ENCODE assay signal across 8 mouse cellular contexts in genomic region chr1:133134071-133134470, GRCm38 (mm10). TPM values are rescaled to one million over a fixed set of nuclear protein-coding genes. Genes with fewer than 3 reads are reported as not detected.
DNase-seq lines count a peak whose midpoint lies in the region; ATAC-seq and TF ChIP-seq lines count a peak whose summit lies in the region.

No protein-coding gene starts in this region.

- H3K36me3 ChIP-seq in lung, embryonic 16.5 days (ENCODE audit: control insufficient read depth, insufficient read depth, low read length), result peaks cover 27% of the 10 kb centered on the region
- H3K36me3 ChIP-seq in forebrain, embryonic 13.5 days (ENCODE audit: poor library complexity, severe bottlenecking), result peaks cover 35% of the 10 kb centered on the region
- peaks cover 50% of the 10 kb centered on the region for H3K36me3 ChIP-seq in kidney, embryonic 15.5 days
- peaks cover 51% of the 10 kb centered on the region for H3K36me3 ChIP-seq in myocyte (ENCODE audit: control insufficient read depth, insufficient read depth)

- ATAC-seq in lung, embryonic 16.5 days (ENCODE audit: low read depth), result no peak
- no peak for ATAC-seq in forebrain, embryonic 13.5 days
- ATAC-seq in kidney, embryonic 15.5 days (replicated peaks; ENCODE audit: low FRiP score), result no peak

- intact Hi-C loops in left cerebral cortex, postnatal 10 days (cut with DNase I), result loop anchor here (5.0 kb wide), 1 partner anchor 92 kb away; no protein-coding TSS in a partner anchor

- H3K79me2 ChIP-seq in myocyte (ENCODE audit: control insufficient read depth, insufficient read depth), result peaks cover 77% of the 10 kb centered on the region

- H3K27ac ChIP-seq in lung, embryonic 16.5 days (ENCODE audit: low read length), result peak overlapping the region; percentile 31
- no peak overlapping the region for H3K27ac ChIP-seq in forebrain, embryonic 13.5 days
- peak overlapping the region; percentile 56; the same call in 1 of the 2 replicates for H3K27ac ChIP-seq in kidney, embryonic 15.5 days

- no peak overlapping the region for H3ac ChIP-seq in myocyte (ENCODE audit: control insufficient read depth, insufficient read length)

- H3K9ac ChIP-seq in lung, embryonic 16.5 days (ENCODE audit: low read length), result peak overlapping the region; percentile 98
- H3K9ac ChIP-seq in forebrain, embryonic 13.5 days, result peak overlapping the region; percentile 97
- H3K9ac ChIP-seq in kidney, embryonic 15.5 days, result peak overlapping the region; percentile 96

- no peaks in the 10 kb centered on the region for H3K27me3 ChIP-seq in lung, embryonic 16.5 days (ENCODE audit: control insufficient read depth, insufficient read depth, low read depth, low read length)
- no peaks in the 10 kb centered on the region for H3K27me3 ChIP-seq in forebrain, embryonic 13.5 days
- no peaks in the 10 kb centered on the region for H3K27me3 ChIP-seq in kidney, embryonic 15.5 days
- H3K27me3 ChIP-seq in myocyte (ENCODE audit: control insufficient read depth, insufficient read depth, insufficient read length), result no peaks in the 10 kb centered on the region

- H3K4me1 ChIP-seq in lung, embryonic 16.5 days (replicated peaks; ENCODE audit: control insufficient read depth, insufficient read depth, low read length), result peaks cover 26% of the 10 kb centered on the region
- H3K4me1 ChIP-seq in forebrain, embryonic 13.5 days, result peaks cover 60% of the 10 kb centered on the region
- H3K4me1 ChIP-seq in kidney, embryonic 15.5 days, result peaks cover 50% of the 10 kb centered on the region

- peak overlapping the region; percentile 76 for H3K4me3 ChIP-seq in lung, embryonic 16.5 days (ENCODE audit: low read length)
- H3K4me3 ChIP-seq in forebrain, embryonic 13.5 days, result peak overlapping the region; percentile 98
- H3K4me3 ChIP-seq in kidney, embryonic 15.5 days (replicated peaks), result peak overlapping the region; percentile 92
- peak overlapping the region; percentile 100 for H3K4me3 ChIP-seq in myocyte

- WGBS in lung, embryonic 16.5 days, result 2% methylated on average over 4 of the region's 4 CpGs
- 31% methylated on average over 4 of the region's 4 CpGs for WGBS in forebrain, embryonic 13.5 days
- WGBS in kidney, embryonic 15.5 days, result 7% methylated on average over 4 of the region's 4 CpGs

- H3K9me3 ChIP-seq in lung, embryonic 16.5 days (ENCODE audit: control insufficient read depth, low read length), result no peaks in the 10 kb centered on the region
- no peaks in the 10 kb centered on the region for H3K9me3 ChIP-seq in forebrain, embryonic 13.5 days (replicated peaks)
- no peaks in the 10 kb centered on the region for H3K9me3 ChIP-seq in kidney, embryonic 15.5 days (replicated peaks)

- TF ChIP-seq POLR2A in myocyte (IDR thresholded peaks at IDR 0.05; ENCODE audit: insufficient read length, low read depth), result no peak

- H3K4me2 ChIP-seq in lung, embryonic 16.5 days (ENCODE audit: low read depth, low read length), result peak overlapping the region; percentile 94
- H3K4me2 ChIP-seq in forebrain, embryonic 13.5 days, result peak overlapping the region; percentile 100
- peak overlapping the region; percentile 95 for H3K4me2 ChIP-seq in kidney, embryonic 15.5 days
- H3K4me2 ChIP-seq in myocyte (ENCODE audit: low read depth), result peak overlapping the region; percentile 96

- no peak for DNase-seq in lung, postnatal 36 days
- no peak for DNase-seq in embryo, embryonic 10 days (ENCODE audit: low spot score)
- no peak for DNase-seq in left cerebral cortex, postnatal 10 days (ENCODE audit: extremely low spot score in 1 of 2, low spot score in 2 of 2)
- DNase-seq in layer of hippocampus, adult 11-12 months (ENCODE audit: low spot score), result no peak

TF ChIP-seq in myocyte, 11 proteins besides CTCF, POLR2A, EP300 and RAD21:
- TF ChIP-seq REST (IDR thresholded peaks at IDR 0.05; ENCODE audit: insufficient read depth, insufficient read length), result no peak
- peak in 2 of 3 experiments; percentile 10 to 49 for TF ChIP-seq MYOD1 (IDR thresholded peaks at IDR 0.05; ENCODE audit: control insufficient read depth in 1 of 3, insufficient read length in 2 of 3, low read depth in 2 of 3)
- peak in 1 of 3 experiments; percentile 55 for TF ChIP-seq MYOG (IDR thresholded peaks at IDR 0.05; ENCODE audit: control insufficient read depth in 1 of 3, insufficient read depth in 1 of 3, insufficient read length in 2 of 3, low read depth in 2 of 3)
- no peak for TF ChIP-seq MAX (IDR thresholded peaks at IDR 0.05; ENCODE audit: low read depth)

RNA-seq across cellular contexts. Expression of gene Ppp1r15b, which starts 3.1 kb away (rescaled TPM):
- 39.0 and 42.5 TPM in 2 replicates for polyA plus RNA-seq in lung, embryonic 16.5 days (2015; fragmentation: Nextera tagmentation; extraction: Ambion mirVana)
- polyA plus RNA-seq in forebrain, embryonic 13.5 days (2015; fragmentation: Nextera tagmentation; extraction: Ambion mirVana), result 34.8 and 38.6 TPM in 2 replicates
- polyA plus RNA-seq in kidney, embryonic 15.5 days (2015; fragmentation: Nextera tagmentation; extraction: Ambion mirVana), result 42.1 and 42.2 TPM in 2 replicates
- 30.9 TPM for polyA plus RNA-seq in myocyte (2012; fragmentation: generic; extraction: Trizol)
- total RNA-seq in left cerebral cortex, postnatal 10 days (2021), result 10 to 100 TPM; 43.6 to 44.1 TPM

RNA-seq across cellular contexts. Expression of gene Plekha6, which starts 29.9 kb away (rescaled TPM):
- polyA plus RNA-seq in lung, embryonic 16.5 days (2015; fragmentation: Nextera tagmentation; extraction: Ambion mirVana), result 8.0 and 8.3 TPM in 2 replicates
- polyA plus RNA-seq in forebrain, embryonic 13.5 days (2015; fragmentation: Nextera tagmentation; extraction: Ambion mirVana), result 13.5 and 14.9 TPM in 2 replicates
- polyA plus RNA-seq in kidney, embryonic 15.5 days (2015; fragmentation: Nextera tagmentation; extraction: Ambion mirVana), result 6.9 and 8.4 TPM in 2 replicates
- polyA plus RNA-seq in myocyte (2012; fragmentation: generic; extraction: Trizol), result 0.12 TPM
- 10 to 100 TPM; 57.2 to 59.3 TPM for total RNA-seq in left cerebral cortex, postnatal 10 days (2021)
